Mouse (Mus musculus): ENCODE data around the gene Ndufb7.
"Not testable (repeated sequence)": the region's sequence is repeated elsewhere in the genome, so short reads cannot be mapped to it uniquely, and the experiment has no call there.

Ndufb7 gene

DNA sequence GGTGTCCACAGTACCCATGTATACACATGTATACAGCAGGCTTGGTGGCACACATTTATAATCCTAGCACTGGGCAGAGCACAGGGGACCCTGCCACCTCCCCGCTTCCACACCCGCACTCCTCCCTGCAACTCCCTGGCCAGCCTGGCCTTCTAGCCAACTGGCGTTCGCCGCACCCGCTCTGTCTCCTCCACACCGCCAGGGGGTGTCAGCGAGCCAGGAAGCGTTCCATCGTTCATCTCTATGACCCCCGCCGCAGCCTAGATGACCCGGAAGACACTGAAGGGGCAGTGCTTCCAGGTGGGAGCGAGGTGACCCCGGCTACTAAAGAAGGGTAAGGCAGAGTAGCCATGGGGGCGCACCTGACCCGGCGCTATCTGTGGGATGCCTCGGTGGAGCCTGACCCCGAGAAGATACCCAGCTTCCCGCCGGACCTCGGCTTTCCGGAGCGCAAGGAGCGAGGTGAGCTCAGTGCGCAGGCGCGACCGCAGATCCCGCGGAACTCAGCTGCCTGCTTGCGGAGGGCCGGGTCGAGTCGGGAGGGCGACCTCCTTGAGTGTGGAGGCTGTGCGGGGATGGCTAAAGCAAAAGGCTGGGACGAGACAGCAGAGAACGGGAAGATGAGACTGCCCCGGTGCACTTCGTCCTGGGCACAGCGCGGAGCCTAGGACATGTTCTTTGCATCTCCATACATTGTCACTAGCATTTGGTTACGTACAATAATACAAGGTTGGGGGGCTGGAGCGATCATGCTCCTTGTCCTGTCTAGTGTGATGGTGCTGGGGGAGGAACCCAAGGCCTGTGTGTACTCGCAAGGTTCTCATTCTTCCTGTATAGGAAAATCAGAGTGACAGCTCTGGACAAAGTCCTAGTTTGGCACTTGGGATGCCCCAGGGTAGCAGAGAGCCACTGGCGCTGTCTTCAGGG is at the start of gene Ndufb7:
TSS of gene Ndufb7 (plus strand) at position 203 of the 927 bp plus-strand sequence.
- peak; percentile 84 for DNase-seq (ENCODE audit: low read depth, low spot score)

DNA sequence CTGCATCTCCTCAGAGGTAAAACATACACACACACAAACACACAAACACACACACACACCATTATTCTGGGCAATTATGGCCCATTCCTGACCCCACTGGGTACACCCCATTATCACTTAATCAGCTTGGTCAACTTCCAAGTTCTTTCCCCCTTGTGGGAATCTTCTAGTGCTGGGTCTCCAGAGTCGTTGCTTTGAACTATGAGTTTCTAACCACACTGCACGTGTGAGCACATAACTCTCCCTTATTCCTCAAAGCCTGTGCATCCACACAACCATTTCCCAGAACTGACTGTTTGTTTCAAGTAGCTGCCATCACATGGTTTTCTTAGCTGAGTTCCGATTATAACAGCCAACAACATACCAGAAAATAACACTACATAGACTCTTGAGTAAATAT is 46.0 kb upstream of the Ndufb7 start:
- DNase-seq (ENCODE audit: low read depth, low spot score), result no peak

- DNase-seq (ENCODE audit: low read depth, low spot score), result not testable (repeated sequence)
These were observed 45.6 kb upstream of the Ndufb7 start for GRCm38 (mm10) chr8:83520907-83521306.

DNA sequence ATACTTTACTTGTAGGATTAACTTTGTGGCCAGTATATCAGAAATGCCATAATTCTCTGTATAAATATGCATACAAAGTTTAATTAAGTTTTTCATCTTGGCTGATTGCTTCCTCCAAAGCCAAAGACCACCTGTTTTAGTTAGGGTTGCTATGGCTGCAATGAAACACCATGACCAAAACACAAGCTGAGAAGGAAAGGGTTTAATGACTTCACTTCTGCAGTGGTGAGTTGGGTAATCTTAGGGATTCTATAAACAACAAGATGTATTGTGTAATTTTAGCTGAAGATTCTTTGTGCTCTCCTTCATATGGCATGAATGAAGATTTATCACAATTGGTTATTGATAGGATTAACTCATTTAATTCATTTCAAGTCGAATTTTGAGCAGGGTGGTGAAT is 45.2 kb upstream of the Ndufb7 start:
- no peak for DNase-seq (ENCODE audit: low read depth, low spot score)

DNA sequence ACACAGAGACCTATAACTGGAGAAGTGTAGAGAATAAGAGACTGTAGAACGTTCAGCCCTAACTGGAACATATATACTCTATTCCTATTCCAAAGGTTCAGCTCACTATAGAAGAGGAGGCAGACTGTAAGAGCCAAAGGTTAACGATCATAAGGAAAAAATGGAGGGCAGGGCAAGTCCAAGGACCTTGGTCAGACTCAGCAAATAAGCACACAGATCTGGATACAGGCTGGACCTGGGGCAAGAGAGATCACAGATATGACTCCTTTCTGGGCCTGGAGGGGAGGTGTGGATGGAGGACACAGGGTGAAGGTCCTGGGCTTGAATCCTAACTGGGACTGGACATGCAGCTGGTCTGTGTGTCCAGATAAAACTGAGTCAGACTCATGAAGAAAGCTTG is 31.7 kb upstream of the Ndufb7 start:
- no peak for DNase-seq (ENCODE audit: low read depth, low spot score)

- DNase-seq (ENCODE audit: low read depth, low spot score), result no peak
These were observed 30.7 kb upstream of the Ndufb7 start, which contains the start of gene Olfr370 for GRCm38 (mm10) chr8:83535736-83536135. TSS of gene Olfr370 (plus strand) at chr8:83535780.

DNA sequence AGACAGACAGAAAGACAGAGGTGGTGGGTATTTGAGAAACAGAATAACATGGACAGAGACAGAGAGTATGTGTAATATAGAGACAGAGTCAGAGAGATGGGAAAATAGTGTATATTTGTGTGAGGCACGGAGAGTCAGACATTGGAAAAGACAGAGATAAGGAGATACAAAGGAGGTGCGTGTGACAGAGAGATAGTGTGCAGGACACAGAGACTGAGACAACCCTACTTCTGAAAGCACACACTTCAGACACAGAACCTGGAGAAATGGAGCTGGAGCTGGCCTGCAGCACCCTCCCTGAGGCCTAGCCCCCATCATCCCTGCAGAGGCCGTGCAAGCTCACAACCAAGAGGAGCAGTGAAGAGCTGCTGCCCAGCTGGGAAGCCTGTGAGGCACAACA is 3.8 kb upstream of the Ndufb7 start:
- no peak for DNase-seq (ENCODE audit: low read depth, low spot score)

DNA sequence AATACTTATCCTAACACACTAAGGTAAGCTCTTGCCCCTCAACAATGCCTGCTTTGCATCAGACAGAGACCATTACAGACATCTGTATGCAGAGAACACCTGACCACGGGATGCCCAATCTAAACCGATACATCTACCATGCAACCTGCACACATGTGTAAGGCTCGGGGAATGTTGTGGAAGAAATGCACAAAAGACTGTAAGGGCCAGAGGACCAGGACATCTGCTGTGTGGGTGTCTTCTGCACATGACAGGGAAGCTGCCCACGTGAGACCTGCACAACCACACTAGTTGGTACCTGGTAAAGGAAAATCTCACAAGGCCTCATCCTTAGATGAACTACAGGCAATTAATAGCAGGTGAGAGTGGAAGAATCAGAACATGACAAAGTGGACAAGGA is 3.2 kb upstream of the Ndufb7 start:
- no peak for DNase-seq (ENCODE audit: low read depth, low spot score)

- no peak for DNase-seq (ENCODE audit: low read depth, low spot score)
These were observed 618 bp upstream of the Ndufb7 start for GRCm38 (mm10) chr8:83565731-83566375.

- DNase-seq (ENCODE audit: low read depth, low spot score), result no peak
These were observed 1.2 kb downstream of the Ndufb7 start for GRCm38 (mm10) chr8:83567668-83568067.

DNA sequence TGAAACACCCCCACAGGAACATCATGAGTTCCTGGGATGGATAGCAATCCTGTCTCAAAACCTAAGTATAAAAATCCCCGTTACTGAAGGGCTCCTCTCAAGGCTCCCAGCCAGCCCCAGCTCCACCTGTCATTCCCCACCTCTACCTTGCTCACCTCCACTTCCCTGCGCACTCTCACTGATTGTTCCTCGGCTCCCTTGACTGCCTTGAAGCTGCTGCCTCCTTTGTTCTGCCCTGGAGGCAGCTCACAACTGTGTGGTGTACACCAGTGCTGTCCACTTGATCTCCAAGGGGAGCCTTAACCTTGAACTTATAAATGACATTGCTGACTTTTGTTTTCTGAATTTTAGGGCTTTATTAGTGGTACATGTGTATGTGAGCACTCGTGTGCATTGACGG is 1.7 kb downstream of the Ndufb7 start:
- DNase-seq (ENCODE audit: low read depth, low spot score), result no peak

DNA sequence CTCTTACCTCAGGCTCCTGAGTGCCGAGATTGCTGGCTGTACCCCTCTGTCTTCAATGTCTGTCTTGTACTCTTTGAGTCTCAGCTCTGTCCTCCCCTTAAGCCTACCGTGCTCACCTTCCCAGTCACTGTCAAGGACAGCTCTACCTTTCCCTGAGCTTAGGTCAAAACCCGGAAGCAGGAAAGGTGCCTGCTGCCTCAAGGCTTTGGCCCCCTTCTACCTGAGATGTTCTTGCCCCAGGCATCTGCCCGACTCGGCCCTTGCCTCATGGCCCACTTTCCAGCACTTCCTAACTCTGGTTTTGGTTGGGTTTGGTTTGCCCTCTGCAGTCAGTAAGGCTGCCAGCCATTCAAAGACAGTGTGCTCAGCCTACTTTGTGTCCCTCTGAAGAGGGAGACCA is 2.3 kb downstream of the Ndufb7 start:
- no peak for DNase-seq (ENCODE audit: low read depth, low spot score)

DNA sequence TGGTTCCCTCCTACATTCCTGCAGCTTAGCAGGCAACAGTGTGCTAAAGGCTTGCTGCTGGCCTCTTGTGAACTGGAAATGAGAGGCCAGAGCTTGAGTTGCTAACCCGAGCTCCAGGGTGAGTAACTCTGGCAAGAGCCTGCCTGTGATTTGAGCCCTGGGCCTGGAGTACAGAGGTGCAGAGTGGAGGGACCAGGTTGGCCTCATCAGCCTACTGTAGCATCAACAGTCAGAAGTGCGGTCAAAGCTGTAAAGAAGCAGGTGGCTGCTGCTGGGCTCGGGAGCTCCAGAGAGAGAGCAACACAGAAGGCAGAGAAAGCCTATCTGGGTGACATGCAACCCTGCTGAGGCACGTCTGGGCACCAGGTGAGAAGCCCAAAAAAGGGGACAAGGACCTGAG is 2.7 kb downstream of the Ndufb7 start:
- no peak for DNase-seq (ENCODE audit: low read depth, low spot score)

- DNase-seq (ENCODE audit: low read depth, low spot score), result no peak
These were observed 4.0 kb downstream of the Ndufb7 start for GRCm38 (mm10) chr8:83570272-83571000.

GRCm38 (mm10) chr8:83571001-83571340 is 4.5 kb downstream of the Ndufb7 start:
- not testable (repeated sequence) for DNase-seq (ENCODE audit: low read depth, low spot score)

GRCm38 (mm10) chr8:83571791-83572190 is 5.3 kb downstream of the Ndufb7 start:
- no peak for DNase-seq (ENCODE audit: low read depth, low spot score)

- DNase-seq (ENCODE audit: low read depth, low spot score), result no peak
These were observed 5.9 kb downstream of the Ndufb7 start for GRCm38 (mm10) chr8:83572246-83572812.

- no peak for DNase-seq (ENCODE audit: low read depth, low spot score)
These were observed 6.8 kb downstream of the Ndufb7 start for GRCm38 (mm10) chr8:83573140-83573875.

GRCm38 (mm10) chr8:83574631-83575315 is 8.3 kb downstream of the Ndufb7 start:
- no peak for DNase-seq (ENCODE audit: low read depth, low spot score)
